Mouse (Mus musculus) ES-Bruce4 (cell line): ENCODE measurements around the gene Arsb.

Source experiments
- CTCF ChIP-seq: IDR thresholded peaks from one replicate; pipeline ENCODE4 v1.8.1; 2011; ENCODE audit warnings: low read depth, low read length
- EP300 ChIP-seq: IDR thresholded peaks from 2 replicates; pipeline ENCODE4 v1.6.1; 2011; ENCODE audit warnings: low read depth, low read length; ENCODE audit not compliant: insufficient read depth
- POLR2A ChIP-seq: IDR thresholded peaks from one replicate; pipeline ENCODE4 v1.8.1; 2011; ENCODE audit warnings: low read length; ENCODE audit not compliant: insufficient read depth

DNA sequence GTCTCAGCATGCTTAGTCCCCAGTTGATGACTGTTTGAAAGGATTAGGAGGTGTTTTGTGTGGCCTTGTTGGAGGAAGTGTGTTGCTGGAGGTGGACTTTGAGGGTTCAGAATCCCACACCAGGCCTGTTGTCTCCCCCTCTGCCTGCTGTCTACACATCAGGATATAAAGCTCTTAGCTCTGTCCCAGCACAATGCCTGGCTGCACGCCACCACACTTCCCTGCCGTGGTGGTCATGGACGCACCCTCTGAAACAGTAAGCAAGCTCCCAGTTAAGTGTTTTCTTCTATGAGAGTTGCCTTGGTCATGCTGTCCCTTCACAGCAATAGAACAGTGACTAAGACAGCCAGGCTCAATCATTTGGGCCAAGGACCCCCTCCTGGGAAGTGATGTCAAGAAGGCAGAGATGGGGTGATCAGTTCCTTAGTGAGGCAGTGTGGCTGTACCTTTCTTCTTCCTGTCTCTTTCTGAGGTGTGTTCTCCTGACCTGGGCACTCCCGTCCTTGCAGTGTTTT lies 149.4 kb downstream of the Arsb start:
- TF ChIP-seq EP300 (no peak), POLR2A (no peak), CTCF (no peak)
